Mouse (Mus musculus) brain, embryonic 14.5 days (tissue): ENCODE results near the gene Sco1.

Source experiments
- CTCF ChIP-seq: fragments of 200-500 bp; IDR thresholded peaks from 2 replicates; pipeline ENCODE4 v1.5.1; 2012; ENCODE audit warnings: inconsistent platforms, mild to moderate bottlenecking, moderate library complexity, borderline replicate concordance; ENCODE audit not compliant: insufficient read depth, insufficient read length; ENCODE audit errors: extremely low read depth
- POLR2A ChIP-seq: fragments of 200-500 bp; IDR thresholded peaks from 2 replicates; pipeline ENCODE4 v1.6.1; 2012; ENCODE audit warnings: mild to moderate bottlenecking, inconsistent platforms, borderline replicate concordance; ENCODE audit not compliant: poor library complexity, insufficient read depth, insufficient read length, severe bottlenecking; ENCODE audit errors: extremely low read depth

GRCm38 (mm10) chr11:67054754-67055365 is 2.4 kb downstream of the Sco1 start:
- TF ChIP-seq POLR2A = no peak
- no peak for TF ChIP-seq CTCF
